Mouse (Mus musculus): ENCODE results near the gene Ugt1a7c.

Gene Ugt1a7c

DNA sequence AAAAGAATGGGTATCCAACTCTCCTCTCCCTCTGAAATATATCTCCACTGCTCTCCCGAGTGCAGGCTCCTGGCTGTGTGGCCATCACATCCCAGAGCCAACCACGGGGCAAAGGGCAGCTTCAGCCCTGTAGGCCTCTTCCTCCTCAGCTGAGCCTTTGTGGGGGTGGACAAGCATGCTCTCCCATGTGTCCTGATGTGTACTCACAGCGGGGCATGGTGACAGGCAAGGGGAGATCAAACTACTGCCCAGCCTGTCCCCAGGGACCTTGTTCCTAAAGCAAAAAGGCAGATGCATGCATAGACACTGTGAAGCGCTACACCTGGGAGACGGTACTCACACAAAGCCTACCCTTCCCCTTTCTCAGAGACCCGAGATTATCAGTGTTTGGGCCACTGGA, 165.3 kb downstream of the Ugt1a7c start:
- no peak for DNase-seq (ENCODE audit: low read depth, low spot score)

- no peak for DNase-seq (ENCODE audit: low read depth, low spot score)
Observed at GRCm38 (mm10) chr1:88260604-88261377, 165.9 kb downstream of the Ugt1a7c start.

DNA sequence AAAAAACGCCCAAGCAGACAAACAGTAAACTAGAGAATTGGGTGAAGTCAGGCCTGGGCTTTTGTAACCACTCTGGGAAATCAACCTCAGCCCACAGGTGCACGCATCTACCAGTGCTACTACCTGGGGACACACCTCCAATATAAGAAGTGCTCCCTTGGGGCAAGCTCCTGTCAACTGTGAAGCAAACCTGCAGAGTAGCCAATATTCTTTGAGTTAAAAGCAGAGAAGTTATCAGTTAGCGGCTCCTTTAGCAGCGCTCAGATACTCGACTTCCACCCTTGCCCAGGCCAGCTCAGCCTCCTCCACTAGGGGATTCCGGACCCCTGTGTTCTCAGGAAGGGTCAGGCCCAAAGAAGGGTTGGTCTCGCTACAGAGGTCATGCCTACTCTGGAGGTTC, 166.8 kb downstream of the Ugt1a7c start:
- no peak for DNase-seq (ENCODE audit: low read depth, low spot score)

- DNase-seq (ENCODE audit: low read depth, low spot score), result no peak
Observed at GRCm38 (mm10) chr1:88262255-88262654, 167.4 kb downstream of the Ugt1a7c start.

- DNase-seq (ENCODE audit: low read depth, low spot score), result no peak
Observed at GRCm38 (mm10) chr1:88262961-88263360, 168.1 kb downstream of the Ugt1a7c start.

DNA sequence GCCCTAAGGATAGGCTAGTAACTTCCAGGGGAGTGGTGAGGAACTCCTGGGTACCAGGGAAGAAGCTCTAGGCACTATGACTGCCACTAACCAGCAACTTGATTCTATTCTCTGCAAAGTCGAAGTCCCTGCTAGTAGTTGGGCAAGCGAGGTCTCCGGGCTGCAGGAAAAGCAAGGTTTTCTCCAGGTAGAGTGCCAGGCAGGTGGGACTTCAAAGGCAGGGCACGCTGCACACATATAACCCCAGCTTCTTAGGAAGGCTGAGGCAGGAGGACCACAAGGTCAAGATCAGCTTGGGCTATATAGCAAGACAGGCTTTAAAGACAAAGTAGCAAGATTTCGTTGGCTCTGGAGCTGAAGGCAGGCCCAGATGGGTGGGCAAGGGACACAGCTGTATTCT, 168.9 kb downstream of the Ugt1a7c start:
- DNase-seq (ENCODE audit: low read depth, low spot score), result no peak

- DNase-seq (ENCODE audit: low read depth, low spot score), result no peak
Observed at GRCm38 (mm10) chr1:88264237-88264868, 169.5 kb downstream of the Ugt1a7c start.

DNA sequence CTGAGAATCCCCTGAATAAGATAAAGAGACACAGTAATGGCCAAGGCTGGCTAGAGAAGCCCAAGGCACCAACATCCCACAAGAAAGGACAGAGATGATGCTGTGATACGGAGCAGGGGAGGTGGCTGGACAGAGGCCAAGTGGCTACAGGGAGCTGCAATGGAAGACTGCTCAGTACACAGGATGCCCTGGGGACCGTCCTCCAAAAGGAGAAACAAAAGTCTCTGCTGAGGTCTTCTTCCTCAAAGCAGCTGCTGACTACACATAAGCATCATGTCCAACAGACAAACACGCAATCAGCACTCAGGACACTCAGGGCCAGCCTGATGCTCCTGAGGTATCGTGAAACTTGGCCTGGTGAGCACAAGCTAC, 170.0 kb downstream of the Ugt1a7c start:
- no peak for DNase-seq (ENCODE audit: low read depth, low spot score)

GRCm38 (mm10) chr1:88266123-88266522, 171.3 kb downstream of the Ugt1a7c start:
- no peak for DNase-seq (ENCODE audit: low read depth, low spot score)

- DNase-seq (ENCODE audit: low read depth, low spot score), result no peak
Observed at GRCm38 (mm10) chr1:88267489-88267888, 172.6 kb downstream of the Ugt1a7c start.

DNA sequence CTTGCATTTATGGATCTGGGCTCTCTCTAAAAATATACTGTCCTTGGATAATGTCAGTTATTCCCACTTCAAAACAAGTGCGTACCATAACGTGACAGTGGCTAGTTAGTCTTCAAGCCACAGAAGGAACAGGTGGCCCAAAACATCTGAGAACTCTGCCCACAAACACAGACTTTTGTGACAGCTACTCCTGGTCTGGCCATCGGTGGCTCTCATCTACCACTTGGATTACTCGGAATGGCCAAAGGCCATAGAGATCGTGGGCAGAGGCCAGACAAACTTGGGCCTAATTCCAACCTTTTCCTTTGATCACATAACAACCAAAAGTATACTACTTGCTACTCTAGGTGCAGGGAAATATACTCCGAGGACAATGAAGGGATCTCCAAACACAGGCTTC, 173.2 kb downstream of the Ugt1a7c start:
- no peak for DNase-seq (ENCODE audit: low read depth, low spot score)

Measured in c-Kit-negative CD71-positive TER-119-positive erythroid progenitor cells, embryonic 14.5 days (primary cell).